Mouse (Mus musculus) CH12.LX (cell line): ENCODE results near the gene Trap1.

Experiments
- CTCF ChIP-seq, 2 experiments: IDR thresholded peaks in 1 of 2; conservative IDR thresholded peaks in 1 of 2; 2 replicates each; pipeline ENCODE4 v1.5.1; 2011 to 2012; ENCODE audit warnings: low read depth in 2 of 2, low read length in 2 of 2, improper control_type of control experiment in 1 of 2, inconsistent platforms in 1 of 2, mild to moderate bottlenecking in 1 of 2, moderate library complexity in 1 of 2
- EP300 ChIP-seq: IDR thresholded peaks from 2 replicates; pipeline ENCODE4 v1.6.1; 2011; ENCODE audit warnings: low read length, improper control_type of control experiment
- MYC ChIP-seq: IDR thresholded peaks from 2 replicates; pipeline ENCODE4 v1.6.1; 2011; ENCODE audit warnings: low read depth, mild to moderate bottlenecking, improper control_type of control experiment, low read length
- SMC3 ChIP-seq: IDR thresholded peaks from 2 replicates; pipeline ENCODE4 v1.6.1; 2011; ENCODE audit warnings: low read depth, low read length, improper control_type of control experiment
- TBP ChIP-seq: conservative IDR thresholded peaks from 2 replicates; pipeline ENCODE4 v1.6.1; 2011; ENCODE audit warnings: low read depth, low read length, improper control_type of control experiment

DNA sequence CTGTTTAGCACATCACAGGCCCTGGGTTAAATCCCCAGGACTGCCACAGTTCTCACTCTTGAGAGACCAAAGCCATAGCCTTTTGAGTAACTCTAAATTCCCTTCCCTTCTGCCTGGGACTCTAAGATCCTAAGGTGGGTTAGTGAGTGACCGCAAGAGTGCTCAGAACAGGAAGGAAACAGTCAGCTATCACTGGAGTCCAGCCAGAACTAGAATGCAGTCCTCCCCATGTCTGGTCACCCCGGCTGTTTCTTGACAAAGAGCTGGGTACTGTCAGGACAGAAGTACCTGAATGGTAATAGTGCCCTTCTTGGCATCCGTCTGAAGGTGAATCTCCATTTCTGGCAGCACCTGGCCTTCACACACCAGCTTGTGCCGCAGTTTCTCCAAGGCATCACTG is 12.7 kb downstream of the Trap1 start:
- TF ChIP-seq EP300: no peak
- no peak for TF ChIP-seq SMC3
- no peak for TF ChIP-seq TBP
- TF ChIP-seq MYC: no peak
- TF ChIP-seq CTCF (conservative IDR thresholded peaks at IDR 0.05 in 1 of 2, IDR thresholded peaks at IDR 0.05 in 1 of 2; ENCODE audit: low read depth in 2 of 2, low read length in 2 of 2): no peak
